Mouse (Mus musculus): ENCODE measurements around the gene Ncam1. TPM values are rescaled to one million over a fixed set of nuclear protein-coding genes. Genes with fewer than 3 reads are reported as not detected.

The Ncam1 gene
- polyA plus RNA-seq, 1 experiment from 2014 or later, result 646 TPM

GRCm38 (mm10) chr9:49715121-49715520 is 83.6 kb downstream of the Ncam1 start:
- H3K27ac ChIP-seq (ENCODE audit: low read length), result peak overlapping the region; percentile 6; the same call in 1 of the 2 replicates
- 0 out of 2 replicates have a peak, but pooled peaks have one; percentile 33 for ATAC-seq

GRCm38 (mm10) chr9:49714091-49714490 is 84.6 kb downstream of the Ncam1 start:
- Histone ChIP-seq H3K36me3 (ENCODE audit: control insufficient read depth, insufficient read depth, low read length) (no peaks in the 10 kb centered on the region), H3K27me3 (ENCODE audit: control insufficient read depth, insufficient read depth, low read depth, low read length) (no peaks in the 10 kb centered on the region), H3K4me3 (ENCODE audit: low read depth, low read length) (no peak overlapping the region), H3K9me3 (replicated peaks; ENCODE audit: control insufficient read depth, low read length, poor library complexity, severe bottlenecking) (no peaks in the 10 kb centered on the region), H3K4me2 (ENCODE audit: low read length) (no peak overlapping the region), H3K4me1 (ENCODE audit: control insufficient read depth, insufficient read depth, low read length) (peaks cover 19% of the 10 kb centered on the region), H3K27ac (ENCODE audit: low read length) (no peak overlapping the region), H3K9ac (ENCODE audit: low read depth, low read length) (no peak overlapping the region)
- WGBS, result 33% methylated on average over 3 of the region's 3 CpGs
- no peak for ATAC-seq

More at GRCm38 (mm10) chr9:49715121-49715520, 83.6 kb downstream of the Ncam1 start:
- Histone ChIP-seq H3K36me3 (ENCODE audit: control insufficient read depth, insufficient read depth, low read length) (no peaks in the 10 kb centered on the region), H3K27me3 (ENCODE audit: control insufficient read depth, insufficient read depth, low read depth, low read length) (no peaks in the 10 kb centered on the region), H3K4me1 (ENCODE audit: control insufficient read depth, insufficient read depth, low read length) (peaks cover 19% of the 10 kb centered on the region), H3K4me2 (ENCODE audit: low read length) (no peak overlapping the region), H3K9ac (ENCODE audit: low read depth, low read length) (no peak overlapping the region), H3K9me3 (replicated peaks; ENCODE audit: control insufficient read depth, low read length, poor library complexity, severe bottlenecking) (no peaks in the 10 kb centered on the region), H3K4me3 (ENCODE audit: low read depth, low read length) (no peak overlapping the region)

- H3K9ac ChIP-seq (ENCODE audit: low read depth, low read length), result no peak overlapping the region
- no peak for ATAC-seq
- no peak overlapping the region for H3K27ac ChIP-seq (ENCODE audit: low read length)
- no peak overlapping the region for H3K4me2 ChIP-seq (ENCODE audit: low read length)
- H3K27me3 ChIP-seq (ENCODE audit: control insufficient read depth, insufficient read depth, low read depth, low read length), result no peaks in the 10 kb centered on the region
- no peaks in the 10 kb centered on the region for H3K9me3 ChIP-seq (replicated peaks; ENCODE audit: control insufficient read depth, low read length, poor library complexity, severe bottlenecking)
- peaks cover 24% of the 10 kb centered on the region for H3K4me1 ChIP-seq (ENCODE audit: control insufficient read depth, insufficient read depth, low read length)
- H3K4me3 ChIP-seq (ENCODE audit: low read depth, low read length), result no peak overlapping the region
- H3K36me3 ChIP-seq (ENCODE audit: control insufficient read depth, insufficient read depth, low read length), result no peaks in the 10 kb centered on the region
Measured at GRCm38 (mm10) chr9:49707646-49708045, 91.1 kb downstream of the Ncam1 start.

GRCm38 (mm10) chr9:49704196-49704967 is 94.3 kb downstream of the Ncam1 start:
- ATAC-seq, result peak; percentile 21; the same call in 1 of the 2 replicates
- Histone ChIP-seq H3K4me2 (ENCODE audit: low read length) (no peak overlapping the region), H3K9me3 (replicated peaks; ENCODE audit: control insufficient read depth, low read length, poor library complexity, severe bottlenecking) (no peaks in the 10 kb centered on the region), H3K27ac (ENCODE audit: low read length) (peak overlapping the region; percentile 28; the same call in 1 of the 2 replicates), H3K9ac (ENCODE audit: low read depth, low read length) (no peak overlapping the region), H3K36me3 (ENCODE audit: control insufficient read depth, insufficient read depth, low read length) (no peaks in the 10 kb centered on the region), H3K27me3 (ENCODE audit: control insufficient read depth, insufficient read depth, low read depth, low read length) (no peaks in the 10 kb centered on the region), H3K4me1 (ENCODE audit: control insufficient read depth, insufficient read depth, low read length) (peaks cover 19% of the 10 kb centered on the region), H3K4me3 (ENCODE audit: low read depth, low read length) (no peak overlapping the region)
- 76% methylated on average over 9 of the region's 9 CpGs for WGBS

GRCm38 (mm10) chr9:49695371-49695770 is 103.4 kb downstream of the Ncam1 start:
- H3K4me3 ChIP-seq (ENCODE audit: low read depth, low read length), result no peak overlapping the region
- H3K9ac ChIP-seq (ENCODE audit: low read depth, low read length), result no peak overlapping the region
- H3K4me2 ChIP-seq (ENCODE audit: low read length), result no peak overlapping the region
- 76% methylated on average over 7 of the region's 7 CpGs for WGBS
- H3K27me3 ChIP-seq (ENCODE audit: control insufficient read depth, insufficient read depth, low read depth, low read length), result no peaks in the 10 kb centered on the region
- peaks cover 19% of the 10 kb centered on the region for H3K4me1 ChIP-seq (ENCODE audit: control insufficient read depth, insufficient read depth, low read length)
- H3K36me3 ChIP-seq (ENCODE audit: control insufficient read depth, insufficient read depth, low read length), result no peaks in the 10 kb centered on the region
- ATAC-seq, result no peak
- no peaks in the 10 kb centered on the region for H3K9me3 ChIP-seq (replicated peaks; ENCODE audit: control insufficient read depth, low read length, poor library complexity, severe bottlenecking)
- peak overlapping the region; percentile 36; the same call in 1 of the 2 replicates for H3K27ac ChIP-seq (ENCODE audit: low read length)

- ATAC-seq, result no peak
- H3K4me2 ChIP-seq (ENCODE audit: low read length), result no peak overlapping the region
- no peaks in the 10 kb centered on the region for H3K36me3 ChIP-seq (ENCODE audit: control insufficient read depth, insufficient read depth, low read length)
- no peak overlapping the region for H3K9ac ChIP-seq (ENCODE audit: low read depth, low read length)
- no peak overlapping the region for H3K27ac ChIP-seq (ENCODE audit: low read length)
- no peaks in the 10 kb centered on the region for H3K9me3 ChIP-seq (replicated peaks; ENCODE audit: control insufficient read depth, low read length, poor library complexity, severe bottlenecking)
- H3K27me3 ChIP-seq (ENCODE audit: control insufficient read depth, insufficient read depth, low read depth, low read length), result no peaks in the 10 kb centered on the region
- peaks cover 20% of the 10 kb centered on the region for H3K4me1 ChIP-seq (ENCODE audit: control insufficient read depth, insufficient read depth, low read length)
- no peak overlapping the region for H3K4me3 ChIP-seq (ENCODE audit: low read depth, low read length)
- WGBS, result 56% methylated on average over 11 of the region's 11 CpGs
Measured at GRCm38 (mm10) chr9:49692791-49693190, 105.9 kb downstream of the Ncam1 start.

GRCm38 (mm10) chr9:49691344-49691743 is 107.4 kb downstream of the Ncam1 start:
- ATAC-seq, result no peak
- Histone ChIP-seq H3K9ac (ENCODE audit: low read depth, low read length) (no peak overlapping the region), H3K9me3 (replicated peaks; ENCODE audit: control insufficient read depth, low read length, poor library complexity, severe bottlenecking) (no peaks in the 10 kb centered on the region), H3K4me3 (ENCODE audit: low read depth, low read length) (no peak overlapping the region), H3K36me3 (ENCODE audit: control insufficient read depth, insufficient read depth, low read length) (no peaks in the 10 kb centered on the region), H3K4me2 (ENCODE audit: low read length) (no peak overlapping the region), H3K27ac (ENCODE audit: low read length) (no peak overlapping the region), H3K4me1 (ENCODE audit: control insufficient read depth, insufficient read depth, low read length) (peaks cover 20% of the 10 kb centered on the region), H3K27me3 (ENCODE audit: control insufficient read depth, insufficient read depth, low read depth, low read length) (no peaks in the 10 kb centered on the region)
- 41% methylated on average over 2 of the region's 2 CpGs for WGBS

- Histone ChIP-seq H3K27ac (ENCODE audit: low read length) (no peak overlapping the region), H3K4me3 (ENCODE audit: low read depth, low read length) (no peak overlapping the region), H3K4me1 (ENCODE audit: control insufficient read depth, insufficient read depth, low read length) (peaks cover 19% of the 10 kb centered on the region), H3K27me3 (ENCODE audit: control insufficient read depth, insufficient read depth, low read depth, low read length) (no peaks in the 10 kb centered on the region), H3K9ac (ENCODE audit: low read depth, low read length) (no peak overlapping the region), H3K4me2 (ENCODE audit: low read length) (no peak overlapping the region), H3K36me3 (ENCODE audit: control insufficient read depth, insufficient read depth, low read length) (no peaks in the 10 kb centered on the region; the same call in 1 of the 2 replicates), H3K9me3 (replicated peaks; ENCODE audit: control insufficient read depth, low read length, poor library complexity, severe bottlenecking) (no peaks in the 10 kb centered on the region)
- no peak for ATAC-seq
- WGBS, result 77% methylated on average over 8 of the region's 8 CpGs
Measured at GRCm38 (mm10) chr9:49683566-49684273, 115.0 kb downstream of the Ncam1 start.

Data from midbrain, embryonic 16.5 days (tissue).